Mouse (Mus musculus): ENCODE results near the gene Gm21981.

Gm21981 gene

GRCm38 (mm10) chr17:47702548-47703345 is 8.5 kb upstream of the Gm21981 start:
- no peak for DNase-seq (ENCODE audit: low spot score in 2 of 2)

DNA sequence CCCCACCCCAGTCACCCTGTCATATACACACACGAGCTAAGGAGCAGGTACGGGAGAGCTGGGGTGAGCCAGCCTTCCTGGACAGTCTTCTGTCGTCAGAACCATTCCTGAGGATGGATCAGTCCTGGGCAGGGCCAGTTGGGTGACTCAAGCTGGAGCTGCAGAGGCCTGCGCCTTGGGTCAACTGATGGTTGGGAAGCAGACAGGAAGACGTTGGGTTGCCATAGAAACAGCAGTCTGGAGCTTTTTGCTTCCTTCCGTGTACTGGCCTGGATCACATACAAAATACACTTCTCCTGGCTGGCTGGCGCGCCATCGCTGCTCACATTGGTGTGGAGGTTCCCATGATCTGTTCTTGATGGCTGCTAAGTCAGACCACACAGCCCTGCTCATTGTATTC is 7.5 kb upstream of the Gm21981 start:
- DNase-seq (ENCODE audit: low spot score in 2 of 2): no peak

GRCm38 (mm10) chr17:47699055-47699454 is 4.8 kb upstream of the Gm21981 start:
- no peak for DNase-seq (ENCODE audit: low spot score in 2 of 2)

DNA sequence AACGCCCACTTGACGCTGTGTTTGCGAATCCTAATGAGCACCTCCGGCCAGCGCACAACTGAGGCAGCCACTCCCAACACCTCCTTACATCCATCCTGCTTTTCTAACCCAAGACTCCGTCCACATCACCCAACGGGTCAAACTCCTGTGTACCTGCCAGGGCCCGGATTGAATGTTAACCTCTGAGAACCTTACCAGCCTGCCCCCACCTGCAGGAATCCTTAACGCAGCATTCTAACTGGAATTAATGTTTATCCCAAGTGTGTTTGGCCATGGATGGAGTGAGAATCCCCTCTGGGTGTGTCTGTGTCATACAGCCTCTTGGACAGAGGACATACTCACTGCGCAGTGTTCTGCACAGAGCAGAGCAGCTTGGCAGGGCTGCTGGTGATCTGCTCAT is 3.9 kb upstream of the Gm21981 start:
- DNase-seq (ENCODE audit: low spot score in 2 of 2): no peak

- no peak for DNase-seq (ENCODE audit: low spot score in 2 of 2)
These were observed 1.1 kb upstream of the Gm21981 start for GRCm38 (mm10) chr17:47695337-47695710.

DNA sequence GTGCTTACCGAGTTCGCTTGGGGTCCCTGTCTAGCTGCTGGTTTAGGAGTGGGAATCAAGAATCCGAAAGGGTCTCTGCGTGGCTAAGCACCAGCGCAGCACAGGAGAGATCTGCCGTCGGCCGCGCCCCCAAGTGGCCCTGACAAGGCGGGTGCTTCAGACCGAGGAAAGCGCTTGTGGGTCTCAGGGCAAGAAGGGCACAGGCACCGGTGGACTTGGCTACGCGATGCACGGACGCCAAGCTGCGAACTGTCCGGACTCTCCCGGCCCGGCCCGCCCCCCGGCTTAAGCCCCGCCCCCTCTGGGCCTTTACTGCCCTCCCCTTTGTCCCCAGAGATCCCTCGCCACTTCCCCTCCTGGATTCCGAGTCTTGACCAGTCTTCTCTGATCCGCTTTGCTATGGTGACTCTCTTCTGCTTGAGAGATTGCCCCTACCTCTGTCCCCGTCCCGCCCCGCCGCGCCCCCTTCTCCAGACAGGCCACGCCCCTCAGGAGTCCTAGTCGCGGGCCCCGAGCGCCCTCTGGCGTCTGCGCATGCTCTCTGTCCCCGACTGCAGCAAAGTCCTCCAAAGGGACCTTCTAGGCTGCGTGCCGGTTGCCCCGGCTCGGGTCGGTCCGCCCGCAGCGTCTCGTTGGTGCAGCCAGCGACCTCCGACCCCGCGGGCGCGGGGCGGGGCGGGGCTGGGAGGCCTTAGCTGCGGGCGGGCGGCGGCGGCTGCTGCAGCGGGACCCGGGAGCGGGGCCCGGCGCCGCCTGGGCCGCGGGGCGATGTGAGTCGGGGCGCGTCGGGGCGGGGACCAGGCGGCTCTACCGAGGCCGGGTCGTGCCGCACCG is 465 bp upstream of the Gm21981 start, which contains the start of gene Prickle4:
Gene Prickle4, minus strand, starts transcription at position 234 of the 834 bp plus-strand sequence.
- peak; percentile 96 to 97 for DNase-seq (ENCODE audit: low spot score in 2 of 2)

- no peak for DNase-seq (ENCODE audit: low spot score in 2 of 2)
These were observed 399 bp downstream of the Gm21981 start for GRCm38 (mm10) chr17:47693671-47694441.

DNA sequence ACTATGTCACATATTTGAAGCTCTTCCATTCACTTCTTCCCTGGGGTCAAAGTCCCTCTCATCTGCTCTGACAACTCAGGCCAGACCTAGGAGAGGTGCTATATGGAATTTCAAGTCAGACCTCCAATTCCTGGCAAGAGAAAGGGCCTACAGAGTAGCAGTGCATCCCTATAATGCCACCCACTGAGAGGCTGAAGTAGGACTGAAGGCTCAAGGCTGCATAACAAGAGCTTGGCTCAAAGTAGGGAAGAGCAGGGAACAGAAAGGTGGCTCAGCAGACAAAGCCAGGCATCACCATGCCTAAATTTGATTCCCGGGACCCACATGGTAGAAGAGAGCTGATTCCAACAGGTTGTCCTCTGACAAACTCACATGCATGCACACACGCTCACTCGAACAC is 2.6 kb downstream of the Gm21981 start:
- DNase-seq (ENCODE audit: low spot score in 2 of 2): no peak

DNA sequence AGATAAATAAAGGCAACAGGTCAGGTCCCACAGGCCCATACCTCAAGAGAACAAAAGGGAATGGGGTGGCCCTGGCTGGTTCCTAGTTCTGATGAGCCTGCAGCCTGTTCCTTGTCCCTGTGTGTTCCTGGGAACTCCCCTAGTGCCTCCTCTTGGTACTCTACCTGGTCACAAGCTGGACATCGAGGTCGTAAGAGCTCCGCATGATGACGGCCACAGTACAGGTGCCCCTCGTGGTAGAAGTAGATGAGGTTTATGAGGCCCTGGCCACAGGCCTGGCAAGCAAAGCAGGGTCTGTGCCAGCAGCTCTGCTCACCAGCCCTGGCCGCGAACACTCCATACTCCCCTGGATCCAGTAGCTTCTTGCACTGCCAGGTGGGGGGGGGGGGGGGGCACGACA is 4.4 kb downstream of the Gm21981 start:
- no peak for DNase-seq (ENCODE audit: low spot score in 2 of 2)

DNA sequence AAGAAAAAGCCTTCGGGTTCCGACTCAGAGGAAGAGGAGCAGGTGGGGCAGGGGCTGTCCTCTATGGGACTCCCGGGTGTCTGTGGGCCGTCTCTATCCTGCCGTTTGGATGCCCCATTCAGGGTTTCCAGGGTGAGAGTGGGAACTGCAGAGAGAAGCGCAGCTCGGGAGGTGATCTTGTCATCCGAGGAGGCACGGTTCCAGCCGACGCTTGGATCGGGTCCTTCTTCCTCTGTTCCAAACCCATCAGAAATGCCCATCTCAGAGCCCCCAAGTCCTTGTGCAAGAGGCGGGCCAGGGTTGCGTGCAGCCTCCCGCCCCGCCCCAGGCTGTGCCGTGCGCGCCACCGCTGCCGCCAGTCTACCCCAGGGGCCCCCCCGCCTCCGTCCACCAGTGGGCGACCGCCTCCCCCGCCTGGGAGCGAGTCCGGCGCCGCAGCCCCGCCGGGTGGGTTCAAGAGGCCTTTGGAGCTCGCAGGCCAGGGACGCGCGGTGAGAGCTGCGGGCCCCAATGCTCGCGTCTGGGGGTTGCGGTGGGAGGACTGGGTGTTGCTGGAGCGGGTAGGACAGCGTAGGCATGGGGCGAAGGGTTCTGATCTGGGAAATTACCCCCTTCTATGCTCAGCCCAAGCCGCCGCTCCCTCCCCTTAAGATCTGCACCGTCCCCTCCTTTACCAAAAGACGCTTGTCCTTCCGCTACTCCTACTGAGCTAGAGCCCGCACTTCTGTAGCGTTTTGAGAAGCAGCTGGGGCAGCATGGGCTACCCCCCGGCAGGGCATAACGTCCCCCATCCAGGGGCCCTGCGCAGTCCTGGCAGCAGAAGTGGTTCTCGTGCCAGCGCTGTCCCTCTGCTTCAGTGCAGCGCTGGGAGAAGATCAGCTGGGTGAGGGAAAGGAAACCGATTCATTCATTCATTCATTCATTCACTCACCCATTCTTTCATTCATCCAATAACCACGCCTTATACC is 5.4 kb downstream of the Gm21981 start, which contains the start of gene Frs3:
Gene Frs3, plus strand, starts transcription at position 423 of the 968 bp plus-strand sequence.
- DNase-seq (ENCODE audit: low spot score in 2 of 2): peak; percentile 43 to 75

GRCm38 (mm10) chr17:47688344-47688607 is 6.0 kb downstream of the Gm21981 start, which contains the start of gene Tomm6:
Tomm6 (minus strand) TSS chr17:47688386.
- no peak for DNase-seq (ENCODE audit: low spot score in 2 of 2)

GRCm38 (mm10) chr17:47687409-47688343 is 6.6 kb downstream of the Gm21981 start:
- DNase-seq (ENCODE audit: low spot score in 2 of 2): peak; percentile 79 to 96

GRCm38 (mm10) chr17:47682836-47683235 is 11.4 kb downstream of the Gm21981 start:
- no peak for DNase-seq (ENCODE audit: low spot score in 2 of 2)

DNA sequence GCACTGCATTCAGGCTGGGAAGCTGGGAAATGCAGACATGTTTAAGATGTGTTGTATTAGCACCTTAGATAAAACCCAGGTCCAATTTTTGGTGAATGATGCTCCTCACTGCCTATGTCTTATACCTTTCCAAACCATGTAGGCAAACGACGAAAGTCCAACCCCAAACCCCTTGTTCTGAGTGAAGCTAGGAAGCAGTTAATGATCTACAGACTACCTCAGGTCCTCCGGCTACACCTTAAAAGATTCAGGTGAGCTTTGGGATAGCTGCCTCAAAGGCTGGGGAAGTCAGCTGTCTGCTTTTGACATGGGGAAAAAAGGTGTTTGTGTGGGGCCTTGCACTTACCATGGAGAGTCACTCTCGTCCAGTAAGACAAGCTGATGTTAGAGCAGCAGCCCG is 15.6 kb downstream of the Gm21981 start:
- no peak for DNase-seq (ENCODE audit: low spot score in 2 of 2)

DNA sequence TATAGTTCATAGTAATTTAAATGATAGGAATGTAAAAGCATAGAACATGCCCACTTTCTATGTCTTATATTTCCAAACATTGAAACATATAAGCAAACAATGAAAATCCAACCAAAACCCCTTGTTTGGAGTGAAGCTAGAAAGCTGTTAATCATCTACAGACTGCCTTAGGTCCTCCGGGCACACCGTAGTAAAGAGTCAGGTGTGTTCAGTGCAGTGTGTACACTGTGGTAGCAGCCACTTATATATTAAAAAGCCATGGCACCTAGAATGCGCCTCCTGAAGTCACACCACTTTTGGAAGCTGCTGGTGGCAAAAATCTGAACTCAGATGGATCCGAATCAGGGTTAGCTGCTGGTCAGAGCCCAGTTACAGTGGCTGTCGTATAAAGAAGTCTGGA is 16.0 kb downstream of the Gm21981 start:
- DNase-seq (ENCODE audit: low spot score in 2 of 2): no peak

- DNase-seq (ENCODE audit: low spot score in 2 of 2): peak; percentile 48 to 70
These were observed 17.7 kb downstream of the Gm21981 start for GRCm38 (mm10) chr17:47676581-47676980.

DNA sequence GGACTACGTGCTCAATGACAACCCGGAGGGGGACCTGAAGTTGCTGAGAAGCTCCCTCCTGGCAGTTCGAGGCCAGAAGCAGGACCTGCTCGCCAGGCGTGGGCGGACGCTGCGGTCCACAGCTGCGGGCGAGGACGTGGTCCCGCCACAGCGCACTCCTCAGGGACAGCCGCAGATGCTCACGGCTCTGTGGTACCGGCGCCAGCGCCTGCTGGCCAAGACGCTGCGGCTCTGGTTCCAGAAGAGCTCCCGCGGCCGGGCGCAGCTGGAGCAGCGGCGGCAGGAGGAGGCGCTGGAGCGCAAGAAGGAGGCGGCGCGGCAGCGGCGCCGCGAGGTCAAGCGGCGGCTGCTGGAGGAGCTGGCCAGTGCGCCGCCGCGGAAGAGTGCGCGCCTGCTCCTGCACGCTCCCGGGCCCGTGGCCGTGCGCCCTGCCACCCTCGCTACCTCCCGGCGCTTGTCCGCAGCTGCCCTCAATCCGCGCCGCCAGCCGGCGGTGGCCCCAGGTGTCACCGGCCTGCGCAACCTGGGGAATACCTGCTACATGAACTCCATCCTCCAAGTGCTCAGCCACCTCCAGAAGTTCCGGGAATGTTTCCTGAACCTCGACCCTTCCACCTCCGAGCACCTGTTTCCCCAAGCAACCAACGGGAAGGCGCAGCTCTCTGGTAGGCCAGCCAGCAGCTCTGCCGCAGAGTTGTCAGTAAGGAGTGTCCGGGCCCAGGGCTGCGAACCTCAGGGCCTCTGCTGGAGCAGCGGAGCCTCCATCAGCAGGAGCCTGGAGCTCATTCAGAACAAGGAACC is 21.7 kb downstream of the Gm21981 start:
- DNase-seq (ENCODE audit: low spot score in 2 of 2): peak in 1 of 2 experiments; percentile 26

DNA sequence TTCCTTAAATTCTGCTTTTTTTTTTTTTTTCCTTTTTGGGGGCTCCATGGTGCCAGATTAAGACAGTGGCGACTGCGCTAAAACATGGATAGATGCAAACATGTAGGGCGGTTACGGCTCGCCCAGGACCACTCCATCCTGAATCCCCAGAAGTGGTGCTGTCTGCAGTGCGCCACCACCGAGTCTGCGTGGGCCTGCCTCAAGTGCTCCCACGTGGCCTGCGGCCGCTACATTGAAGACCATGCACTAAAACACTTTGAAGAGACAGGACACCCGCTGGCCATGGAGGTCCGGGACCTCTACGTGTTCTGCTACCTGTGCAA is 22.3 kb downstream of the Gm21981 start:
- no peak for DNase-seq (ENCODE audit: low spot score in 2 of 2)

- no peak for DNase-seq (ENCODE audit: low spot score in 2 of 2)
These were observed 25.1 kb downstream of the Gm21981 start for GRCm38 (mm10) chr17:47669166-47669565.

Measured in spleen, postnatal 10 days (tissue).